Mouse (Mus musculus): ENCODE results near the gene Cln3.

DNA sequence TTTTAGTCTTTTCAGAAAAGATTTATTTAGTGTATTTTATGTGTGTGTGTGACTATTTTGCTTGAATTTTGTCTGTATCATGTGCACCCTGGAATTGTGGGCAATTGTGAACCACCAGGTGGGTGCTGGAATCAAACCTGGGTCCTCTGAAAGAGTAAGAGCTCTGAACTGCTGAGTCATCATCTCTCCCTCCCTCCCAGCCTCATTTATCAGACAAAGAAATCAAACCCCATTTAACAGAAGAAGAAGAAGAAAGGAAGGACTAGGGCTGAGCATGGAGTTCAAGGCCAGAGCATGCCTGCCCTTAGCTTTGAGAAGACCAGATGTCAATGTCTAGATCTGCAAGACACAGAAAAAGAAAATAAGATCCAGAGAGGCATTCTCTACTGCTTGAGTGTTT lies 49.8 kb upstream of the Cln3 start:
- TF ChIP-seq CTCF (IDR thresholded peaks at IDR 0.05; ENCODE audit: low read depth, low read length) (no peak), POLR2A (IDR thresholded peaks at IDR 0.05; ENCODE audit: insufficient read depth, low read length) (no peak), EP300 (IDR thresholded peaks at IDR 0.05; ENCODE audit: insufficient read depth, low read depth, low read length) (no peak)
